Mouse (Mus musculus) heart, postnatal 25 days (tissue): Measurements from ENCODE around the gene Slc16a5. TPM values are rescaled to one million over a fixed set of nuclear protein-coding genes. Genes with fewer than 3 reads are reported as not detected.
A peak's percentile ranks its signal among the peaks of the same experiment; 100 is the strongest.
"Not testable (repeated sequence)": the region's sequence is repeated elsewhere in the genome, so short reads cannot be mapped to it uniquely, and the experiment has no call there.

Experiments
- DNase-seq: peaks from one replicate; pipeline ENCODE4 v3.0.0; 2022; ENCODE audit warnings: low spot score
- intact Hi-C: fragments of 180-260 bp; cut with DNase I; formaldehyde crosslinking; loops from one replicate; pipeline ENCODE4 v1.15.1; 2025
- total RNA-seq, 2 experiments: library from RNA; stranded (reverse); gene quantifications; 2 replicates each; pipeline ENCODE4 v1.2.3; 2021

The Slc16a5 gene
- total RNA-seq, 2 experiments from 2014 or later: not detected

DNA sequence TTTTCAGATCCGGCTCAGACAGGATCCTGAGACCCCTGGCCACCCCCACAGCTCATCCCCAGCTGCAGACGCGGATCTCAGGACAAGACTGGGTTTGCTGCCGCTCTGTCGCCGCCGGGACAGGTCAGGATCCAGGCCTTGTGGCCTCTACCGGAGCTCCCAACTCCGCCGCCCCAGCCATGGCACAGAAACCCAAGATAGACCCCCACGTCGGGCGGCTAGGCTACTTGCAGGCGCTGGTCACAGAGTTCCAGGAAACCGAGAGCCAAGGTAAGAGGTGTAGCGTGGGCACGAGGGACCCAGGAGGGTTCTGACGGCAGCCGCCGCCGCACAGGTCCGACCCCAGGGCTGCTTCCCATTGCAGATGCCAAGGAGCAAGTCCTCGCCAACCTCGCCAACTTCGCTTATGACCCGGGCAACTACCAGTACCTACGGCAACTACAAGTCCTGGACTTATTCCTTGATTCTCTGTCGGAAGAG, 13.5 kb downstream of the Slc16a5 start:
- intact Hi-C loops: loop anchor here (2.0 kb wide), 1 partner anchor 55 kb away; the partner anchor contains the start of gene Kctd2
- DNase-seq: no peak

DNA sequence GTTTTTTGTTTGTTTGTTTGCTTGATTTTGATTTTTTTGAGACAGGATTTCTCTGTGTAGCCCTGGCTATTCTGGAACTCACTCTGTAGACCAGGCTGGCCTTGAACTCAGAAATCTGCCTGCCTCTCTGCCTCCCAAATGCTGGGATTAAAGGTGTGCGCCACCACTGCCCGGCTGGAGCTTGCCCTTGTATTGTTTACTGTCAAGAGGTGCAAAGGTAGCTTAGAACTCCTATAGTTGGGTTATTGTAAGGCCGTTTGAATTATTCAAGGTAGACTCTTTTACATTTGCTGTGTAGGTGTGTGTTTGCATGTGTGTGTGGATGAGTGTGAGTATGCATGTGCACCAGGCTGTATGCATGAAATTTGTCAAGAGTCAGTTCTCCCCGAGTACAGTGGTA, 14.4 kb downstream of the Slc16a5 start:
- DNase-seq, intact Hi-C loops: not testable (repeated sequence)

DNA sequence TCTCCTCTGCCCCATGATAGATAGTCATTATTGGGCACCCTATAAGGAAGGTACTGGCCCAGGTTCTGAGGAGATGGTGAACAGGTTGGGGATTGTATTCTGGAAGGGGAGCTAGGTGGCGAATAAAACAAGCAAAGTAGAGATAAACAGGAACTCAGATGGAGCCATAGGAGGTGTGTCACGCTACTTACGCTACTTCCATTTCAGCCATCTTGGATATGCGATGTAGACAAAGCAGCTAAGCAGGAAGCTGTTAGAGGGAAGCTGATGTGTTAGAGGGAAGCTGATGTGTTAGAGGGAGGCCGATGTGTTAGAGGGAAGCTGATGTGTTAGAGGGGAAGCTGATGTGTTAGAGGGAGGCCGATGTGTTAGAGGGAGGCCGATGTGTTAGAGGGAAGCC, 15.1 kb downstream of the Slc16a5 start:
- intact Hi-C loops, DNase-seq: not testable (repeated sequence)

DNA sequence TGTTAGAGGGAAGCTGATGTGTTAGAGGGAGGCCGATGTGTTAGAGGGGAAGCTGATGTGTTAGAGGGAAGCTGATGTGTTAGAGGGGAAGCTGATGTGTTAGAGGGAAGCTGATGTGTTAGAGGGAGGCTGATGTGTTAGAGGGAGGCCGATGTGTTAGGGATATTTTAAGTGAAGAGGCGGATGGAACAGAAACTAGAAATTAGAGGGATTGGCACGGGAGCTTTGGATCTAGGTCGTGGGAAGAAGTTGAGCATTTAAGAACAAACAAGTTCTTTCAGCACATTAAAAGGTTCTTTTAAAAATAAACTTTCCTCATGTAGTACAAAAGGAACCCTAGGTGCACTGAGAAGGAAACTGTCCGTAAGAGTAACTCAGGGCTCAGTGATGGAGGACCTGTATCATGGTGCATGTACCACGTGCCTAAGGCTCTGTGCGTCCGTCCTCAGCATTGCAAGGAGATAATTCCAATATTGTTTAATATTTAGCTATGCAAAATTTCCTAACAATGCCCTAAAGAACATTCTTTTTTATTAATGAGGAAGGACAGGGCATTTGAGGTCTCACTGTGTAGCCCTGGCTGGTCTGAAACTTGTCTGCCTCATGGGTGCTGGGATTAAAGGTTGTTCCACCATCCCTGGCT, 16.1 kb downstream of the Slc16a5 start:
- intact Hi-C loops: no loop called here
- no peak for DNase-seq

DNA sequence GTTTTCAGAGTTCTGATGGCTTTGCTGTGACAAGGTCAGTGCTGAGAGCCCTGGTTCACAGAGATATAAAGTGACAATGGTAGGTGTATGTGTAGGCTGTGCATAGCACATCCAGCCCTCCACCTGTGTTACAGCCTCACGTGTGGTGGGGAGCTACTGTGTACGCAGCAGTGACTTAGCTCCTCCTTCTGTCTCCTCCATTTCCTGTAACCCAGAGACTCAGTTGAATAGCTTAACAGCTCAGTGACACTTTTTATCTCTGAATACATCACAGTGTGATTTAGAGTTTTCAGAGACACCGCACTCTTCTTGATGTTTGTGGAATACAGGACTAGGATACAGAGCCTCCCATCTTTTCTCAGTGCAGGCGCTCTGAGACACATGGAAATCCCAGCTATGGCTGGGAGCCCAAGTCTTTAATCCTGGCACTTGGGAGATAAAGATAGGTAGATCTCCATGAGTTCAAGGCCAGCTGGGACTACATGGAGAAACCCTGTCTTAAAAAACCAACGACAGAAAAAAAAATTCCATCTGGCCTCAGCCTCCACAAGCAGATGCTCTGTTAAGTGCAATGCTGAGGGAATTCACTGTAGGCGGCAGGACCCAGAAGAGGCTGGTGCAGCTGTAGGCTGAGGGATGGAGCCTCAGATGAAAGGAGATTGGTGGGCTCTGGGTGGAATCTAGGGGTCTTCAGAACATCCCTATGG, 19.4 kb downstream of the Slc16a5 start:
- intact Hi-C loops: loop anchor here (5.0 kb wide), 3 partner anchors 81 to 231 kb away; partner anchors contain the start of genes Mif4gd and Nup85
- no peak for DNase-seq

DNA sequence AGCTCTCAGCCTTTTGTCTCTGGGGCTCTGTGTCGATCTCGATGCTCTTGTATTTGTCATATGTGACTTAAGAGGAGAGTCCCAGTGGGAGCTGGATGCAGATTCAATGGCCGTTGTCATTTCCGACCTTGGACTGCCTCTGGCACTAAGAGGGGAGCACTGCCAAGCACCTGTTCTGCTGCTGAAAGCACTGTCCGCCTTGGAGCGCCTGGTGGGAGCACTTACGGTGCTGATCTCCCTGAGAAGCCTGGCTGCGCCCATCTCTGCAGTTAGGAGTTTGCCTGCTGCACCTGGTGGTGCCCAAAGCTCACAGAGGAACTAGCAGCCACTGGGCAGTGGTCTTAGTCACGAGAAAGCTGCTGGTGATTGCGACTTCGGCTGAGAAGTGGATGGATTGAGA, 21.0 kb downstream of the Slc16a5 start:
- intact Hi-C loops: loop anchor here (5.0 kb wide), 3 partner anchors 79 to 229 kb away; partner anchors contain the start of genes Mif4gd and Nup85

DNA sequence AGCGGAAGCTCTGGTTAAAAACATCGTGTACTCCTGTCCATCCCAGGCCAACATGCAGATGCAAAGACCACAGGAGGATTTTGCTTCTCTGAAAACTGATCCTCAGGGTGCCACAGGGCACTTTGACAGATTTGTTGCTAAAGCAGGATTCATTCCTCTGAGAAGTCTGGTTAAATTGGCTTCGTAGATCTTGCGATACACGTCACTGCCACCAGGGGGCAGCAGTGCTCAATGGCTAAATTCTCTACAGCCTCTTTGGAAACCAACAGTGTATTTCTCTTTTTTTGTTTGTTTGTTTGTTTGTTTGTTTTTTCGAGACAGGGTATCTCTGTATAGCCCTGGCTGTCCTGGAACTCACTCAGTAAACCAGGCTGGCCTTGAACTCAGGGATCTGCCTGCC, 21.5 kb downstream of the Slc16a5 start:
- peak; percentile 24 for DNase-seq
- intact Hi-C loops: loop anchor here (5.0 kb wide), 3 partner anchors 79 to 229 kb away; partner anchors contain the start of genes Mif4gd and Nup85

More for the DNA sequence above, 21.0 kb downstream of the Slc16a5 start:
- DNase-seq: no peak

DNA sequence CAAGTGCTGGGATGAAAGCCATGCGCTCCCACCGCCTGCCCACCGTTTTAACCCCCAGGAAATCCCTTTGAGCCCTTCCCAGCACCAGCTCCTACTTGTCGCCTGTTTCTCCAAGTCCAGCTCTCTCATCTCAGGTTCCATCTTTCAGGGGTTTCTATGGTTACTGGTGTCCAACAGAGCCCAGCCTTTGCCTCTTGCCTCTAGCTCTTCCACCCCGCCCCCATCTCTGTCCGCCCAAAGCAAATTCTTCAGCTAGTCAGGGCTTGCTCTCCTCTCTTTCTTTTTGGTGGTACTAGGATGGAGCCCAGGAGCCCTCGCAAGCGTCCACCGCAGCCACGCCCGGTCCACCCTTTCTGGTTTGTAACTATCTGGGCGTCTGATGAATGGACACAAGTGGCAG, 22.9 kb downstream of the Slc16a5 start:
- intact Hi-C loops: no loop called here
- no peak for DNase-seq

DNA sequence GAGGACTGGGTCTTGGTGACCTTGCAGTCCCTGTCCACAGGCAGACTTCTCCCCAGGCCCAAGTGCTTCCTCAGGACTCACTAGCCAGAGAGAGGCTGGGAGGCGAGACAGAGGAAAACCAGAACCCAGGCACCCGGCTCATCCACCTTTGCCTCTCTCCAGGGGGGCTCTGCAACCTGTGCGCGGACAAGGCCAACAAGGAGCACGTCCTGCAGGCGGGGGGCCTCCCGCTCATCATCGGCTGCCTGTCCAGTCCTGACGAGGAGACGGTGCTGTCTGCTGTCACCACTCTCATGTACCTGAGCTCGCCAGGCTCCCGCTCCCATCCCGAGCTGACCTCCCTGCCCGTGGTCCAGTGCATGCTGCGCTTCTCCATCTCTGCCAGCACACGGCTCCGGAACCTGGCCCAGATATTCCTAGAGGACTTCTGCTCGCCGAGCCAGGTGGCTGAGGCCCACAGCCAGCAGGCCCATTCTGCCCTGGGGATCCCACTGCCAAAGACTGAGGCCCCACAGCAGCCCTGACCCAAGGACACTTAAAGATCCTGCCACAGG, 26.4 kb downstream of the Slc16a5 start:
- intact Hi-C loops: no loop called here
- no peak for DNase-seq

DNA sequence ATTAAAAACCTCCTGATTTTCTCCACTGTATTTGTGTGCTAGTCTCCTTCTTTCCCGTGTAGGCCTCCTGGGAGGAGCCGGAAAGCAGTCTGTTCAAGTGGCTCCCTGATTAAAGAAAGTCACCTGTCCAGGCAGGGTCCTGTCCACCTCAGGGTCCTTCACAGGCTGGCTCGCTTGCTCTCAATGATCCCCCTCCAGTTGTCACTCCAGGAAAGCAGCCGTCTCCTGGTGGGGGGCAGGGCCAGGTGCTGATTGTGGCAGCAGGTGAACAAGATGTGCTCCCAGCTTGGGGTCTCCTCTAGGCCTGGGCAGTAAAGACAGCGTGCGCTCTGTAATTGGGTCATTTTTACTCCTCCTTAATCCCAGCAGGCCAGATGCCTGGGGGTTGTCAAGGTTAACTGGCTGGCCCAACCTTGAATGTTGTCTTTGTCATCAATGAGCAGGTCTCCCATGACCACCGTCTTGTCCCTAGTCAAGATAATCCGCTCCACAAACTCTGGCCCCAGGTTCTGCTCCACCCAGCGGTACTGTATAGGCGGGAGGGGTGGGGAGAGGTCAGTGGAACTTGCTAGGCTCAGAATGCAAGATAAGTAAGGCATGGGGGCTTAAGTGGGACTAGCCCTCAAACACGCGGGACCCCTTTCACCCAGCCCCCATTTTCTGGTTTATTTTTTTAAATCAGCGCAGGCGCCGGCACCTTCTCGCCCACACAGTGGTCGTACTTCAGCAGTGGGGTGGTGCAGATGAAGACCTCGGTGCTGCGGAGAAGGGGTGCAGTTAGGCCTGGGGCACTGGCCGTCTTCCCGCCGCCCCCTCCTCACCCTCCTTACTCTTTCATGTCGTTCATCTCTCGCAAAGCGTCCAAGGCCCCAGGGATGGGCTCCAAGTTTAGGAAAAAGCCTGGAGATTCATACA, 28.4 kb downstream of the Slc16a5 start:
- intact Hi-C loops: loop anchor here (2.0 kb wide), 2 partner anchors 22 to 44 kb away; no protein-coding TSS in a partner anchor
- DNase-seq: no peak

DNA sequence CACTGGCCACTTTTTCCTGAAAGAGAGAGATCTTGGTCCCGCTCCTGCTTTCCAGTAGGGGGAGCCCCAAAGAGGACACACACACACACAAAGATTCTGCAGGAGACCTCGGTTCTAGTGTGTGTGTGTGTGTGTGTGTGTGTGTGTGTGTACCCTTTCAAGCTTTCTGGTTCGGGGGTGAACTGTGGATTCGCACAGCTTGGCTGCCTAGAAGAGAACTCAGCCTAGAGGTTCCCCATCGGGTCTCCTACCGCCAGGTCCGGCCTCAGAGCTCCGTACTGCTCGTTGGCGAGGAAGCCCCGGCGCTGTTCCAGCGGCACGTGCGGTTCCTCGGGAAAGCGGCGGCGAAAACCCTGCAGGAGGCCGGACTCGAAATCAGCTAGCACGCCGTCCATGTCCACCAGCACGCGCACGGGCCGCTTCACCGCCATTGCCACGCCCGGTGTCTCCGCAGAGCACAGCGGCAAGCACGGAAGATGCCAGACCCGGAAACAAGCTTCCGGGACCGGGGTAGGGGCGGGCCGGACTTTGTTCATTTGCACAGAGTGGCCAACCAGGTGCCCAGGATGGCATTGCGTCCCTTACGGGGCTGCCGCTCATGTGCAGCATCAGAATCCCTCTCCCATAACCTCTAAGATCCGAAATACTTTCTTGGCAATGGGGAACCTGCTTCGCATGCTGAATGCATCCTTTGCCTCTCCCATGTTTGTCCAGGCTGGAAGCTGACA, 29.2 kb downstream of the Slc16a5 start, which contains the start of gene Nt5c:
Gene Nt5c, minus strand, starts transcription at position 507 of the 728 bp plus-strand sequence.
- DNase-seq: peak; percentile 68
- intact Hi-C loops: loop anchor here (2.0 kb wide), 2 partner anchors 21 to 43 kb away; no protein-coding TSS in a partner anchor

DNA sequence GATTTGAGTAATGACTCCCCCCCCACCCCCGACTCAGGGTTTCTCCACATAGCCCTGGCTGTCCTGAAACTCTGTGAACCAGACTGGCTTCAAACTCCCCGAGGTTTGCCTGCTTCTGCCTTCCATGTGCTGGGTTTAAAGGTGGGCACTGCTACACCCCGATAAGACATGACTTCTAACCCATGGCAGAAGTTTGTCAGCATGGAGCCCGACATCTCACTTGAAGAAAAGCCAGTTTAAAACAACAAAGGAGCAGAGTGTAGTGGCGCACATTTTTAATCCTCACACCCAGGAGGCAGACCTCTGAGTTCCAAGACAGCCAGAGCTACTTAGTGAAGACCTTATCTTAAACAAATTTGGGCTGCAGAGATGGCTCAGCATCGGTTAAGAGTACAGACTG, 30.1 kb downstream of the Slc16a5 start:
- DNase-seq: no peak
- intact Hi-C loops: no loop called here

DNA sequence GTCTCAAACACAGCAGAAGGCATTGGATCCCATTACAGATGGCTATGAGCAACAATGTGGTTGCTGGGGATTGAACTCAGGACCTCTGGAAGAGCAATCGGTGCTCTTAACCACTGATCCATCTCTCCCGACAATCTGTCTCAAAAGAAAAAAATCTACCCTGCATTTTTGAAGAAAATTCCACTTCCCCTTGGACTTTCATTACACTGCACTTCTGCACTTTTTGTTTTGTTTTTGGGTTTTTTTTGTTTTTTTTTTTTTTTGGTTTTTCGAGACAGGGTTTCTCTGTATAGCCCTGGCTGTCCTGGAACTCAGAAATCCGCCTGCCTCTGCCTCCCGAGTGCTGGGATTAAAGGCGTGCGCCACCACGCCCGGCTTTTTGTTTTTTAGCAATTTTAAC, 34.3 kb downstream of the Slc16a5 start:
- intact Hi-C loops, DNase-seq: not testable (repeated sequence)

DNA sequence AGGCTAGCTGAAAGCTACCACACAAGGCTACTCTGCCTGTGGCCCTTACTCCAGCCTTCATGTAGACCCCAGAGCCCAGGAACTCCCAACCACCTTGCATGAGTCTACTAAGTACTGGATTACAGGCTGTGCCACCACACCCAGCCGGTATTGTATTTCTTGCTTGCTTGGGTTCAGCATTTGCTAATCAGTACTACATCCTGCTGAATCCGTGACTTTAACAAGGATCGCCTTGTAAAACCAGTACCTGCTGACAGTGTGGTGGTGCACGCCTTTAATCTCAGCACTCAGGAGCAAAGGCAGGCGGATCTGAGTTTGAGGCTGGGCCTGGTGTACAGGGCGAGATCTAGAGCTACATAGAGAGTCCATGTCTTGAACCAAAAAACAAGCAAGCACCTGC, 40.4 kb downstream of the Slc16a5 start:
- intact Hi-C loops: no loop called here

DNA sequence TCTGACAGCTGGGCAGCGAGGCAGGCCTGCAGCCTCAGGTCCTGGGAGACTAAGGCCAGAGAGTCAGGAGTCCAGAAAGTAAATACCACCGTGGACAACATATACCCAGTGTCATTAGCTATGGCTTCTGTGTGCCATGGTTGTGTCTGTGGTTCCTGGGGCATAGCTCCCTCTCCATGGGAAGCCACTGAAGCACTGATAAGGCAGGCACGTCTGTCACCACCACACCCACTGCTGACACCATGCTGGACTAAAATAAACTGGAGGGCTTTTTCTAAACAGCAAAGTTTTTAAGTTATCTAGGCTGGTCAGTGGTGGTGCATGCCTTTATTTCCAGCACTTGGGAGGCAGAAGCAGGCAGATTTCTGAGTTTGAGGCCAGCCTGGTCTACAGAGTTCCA, 44.3 kb downstream of the Slc16a5 start:
- no peak for DNase-seq
- intact Hi-C loops: no loop called here

More for the DNA sequence above, 40.4 kb downstream of the Slc16a5 start:
- no peak for DNase-seq

DNA sequence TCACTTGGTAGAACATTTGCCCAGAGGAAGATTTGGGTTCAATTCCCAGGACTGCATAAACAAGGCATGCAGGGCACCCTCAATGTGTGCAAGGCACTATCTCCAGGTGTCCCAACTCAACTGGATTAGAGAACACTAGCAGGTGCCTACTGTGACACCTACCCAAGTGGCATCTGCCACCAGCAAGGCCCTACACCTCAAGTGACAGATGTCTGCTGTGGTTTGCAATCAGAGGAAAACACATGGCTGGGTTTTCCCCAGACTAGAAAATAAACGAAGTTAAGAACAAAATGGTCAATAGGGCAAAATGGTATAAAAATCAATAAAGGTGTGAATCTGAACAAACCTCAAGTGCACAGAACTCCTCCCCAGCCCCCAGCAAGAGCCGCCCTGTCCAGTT, 45.8 kb downstream of the Slc16a5 start:
- intact Hi-C loops: no loop called here
- no peak for DNase-seq

DNA sequence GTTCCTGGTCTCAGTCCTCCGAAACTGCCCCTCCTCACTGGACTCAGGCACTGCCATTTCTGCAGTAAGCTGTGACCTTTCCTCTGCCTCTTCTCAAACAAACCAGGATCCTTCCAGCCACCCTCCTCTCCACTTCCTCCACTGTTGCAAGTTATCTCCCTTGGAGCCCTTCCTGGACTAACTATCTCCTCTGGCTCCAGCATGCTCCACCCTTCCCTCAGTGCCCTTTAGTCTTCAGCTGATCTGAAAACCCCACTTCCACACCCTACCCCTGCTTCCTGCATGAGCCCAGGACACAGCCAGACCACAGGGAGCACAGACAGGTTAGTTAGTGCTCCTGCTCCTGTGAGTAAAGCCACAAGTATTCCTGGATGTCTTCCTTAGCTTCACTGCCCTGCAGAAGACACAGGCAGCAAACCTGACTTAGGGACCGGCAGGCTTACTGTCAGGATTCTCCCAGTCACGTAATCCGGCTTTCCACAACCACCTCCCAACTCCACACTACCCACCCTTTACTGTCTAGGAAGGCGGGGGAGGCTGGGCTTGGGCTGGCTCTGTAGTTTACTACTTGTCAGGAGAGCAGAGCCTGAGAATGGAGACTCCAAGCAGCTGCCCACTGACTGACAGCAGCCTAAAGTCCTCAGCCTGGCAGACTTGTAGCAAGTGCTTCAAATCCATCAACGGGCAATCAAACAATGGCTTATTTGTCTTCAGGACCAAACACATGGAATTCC, 47.7 kb downstream of the Slc16a5 start:
- DNase-seq: no peak

DNA sequence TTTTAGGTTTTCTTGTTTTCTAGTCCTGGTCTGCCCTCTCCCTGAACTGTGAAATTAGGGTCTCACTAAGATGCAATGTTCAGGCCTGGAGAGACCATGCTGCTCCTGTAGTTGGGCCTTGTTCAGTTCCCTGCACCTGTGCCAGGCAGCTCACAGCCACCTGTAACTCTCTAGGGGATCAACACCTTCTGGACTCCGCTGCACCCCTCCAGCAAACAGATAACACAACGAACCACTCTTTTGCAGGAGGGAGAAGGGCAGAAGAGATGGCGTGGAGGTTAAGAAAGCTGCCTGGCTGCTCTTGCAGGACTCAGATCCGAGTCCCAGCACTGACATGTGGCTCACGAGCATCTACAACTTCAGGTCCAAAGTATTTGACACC, 48.2 kb downstream of the Slc16a5 start:
- no peak for DNase-seq
- intact Hi-C loops: no loop called here

More for the DNA sequence above, 47.7 kb downstream of the Slc16a5 start:
- intact Hi-C loops: no loop called here
